Mouse (Mus musculus) ovary, adult 18-20 months (tissue): Measurements from ENCODE around the gene Ift88.

Source experiments
- DNase-seq: peaks from one replicate; pipeline ENCODE4 v3.0.0; 2022; ENCODE audit warnings: low spot score, mixed read lengths

The Ift88 gene

GRCm38 (mm10) chr14:57533214-57533613 lies 109.4 kb downstream of the Ift88 start:
- no peak for DNase-seq

- no peak for DNase-seq
Measured at GRCm38 (mm10) chr14:57533841-57534240, 110.0 kb downstream of the Ift88 start.

DNA sequence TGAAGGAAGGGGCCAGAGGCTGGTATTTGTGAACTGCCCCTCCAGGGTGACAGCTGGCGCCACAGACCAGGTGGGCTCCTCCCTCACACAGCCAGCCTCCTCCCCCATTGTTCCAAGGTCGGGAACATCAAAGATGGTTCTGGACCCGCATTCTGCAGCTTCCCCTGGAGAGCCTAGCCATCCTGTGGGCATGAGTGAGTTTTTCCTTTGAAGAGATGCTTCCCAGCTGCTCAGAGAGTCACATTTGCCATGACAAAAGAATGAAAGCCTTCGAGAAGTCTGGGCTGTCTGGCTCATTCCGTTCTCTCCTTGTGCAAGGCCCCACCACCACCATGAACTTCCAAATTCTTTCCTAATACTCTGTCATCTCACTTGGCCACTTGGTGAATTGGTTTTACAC lies 110.5 kb downstream of the Ift88 start:
- no peak for DNase-seq

- no peak for DNase-seq
Measured at GRCm38 (mm10) chr14:57534961-57535360, 111.1 kb downstream of the Ift88 start.

GRCm38 (mm10) chr14:57535646-57536045 lies 111.8 kb downstream of the Ift88 start:
- no peak for DNase-seq

GRCm38 (mm10) chr14:57536820-57537219 lies 113.0 kb downstream of the Ift88 start:
- DNase-seq = no peak

- no peak for DNase-seq
Measured at GRCm38 (mm10) chr14:57537261-57538015, 113.6 kb downstream of the Ift88 start.

GRCm38 (mm10) chr14:57540683-57541082 lies 116.8 kb downstream of the Ift88 start:
- DNase-seq = no peak

GRCm38 (mm10) chr14:57542231-57542630 lies 118.4 kb downstream of the Ift88 start:
- no peak for DNase-seq

DNA sequence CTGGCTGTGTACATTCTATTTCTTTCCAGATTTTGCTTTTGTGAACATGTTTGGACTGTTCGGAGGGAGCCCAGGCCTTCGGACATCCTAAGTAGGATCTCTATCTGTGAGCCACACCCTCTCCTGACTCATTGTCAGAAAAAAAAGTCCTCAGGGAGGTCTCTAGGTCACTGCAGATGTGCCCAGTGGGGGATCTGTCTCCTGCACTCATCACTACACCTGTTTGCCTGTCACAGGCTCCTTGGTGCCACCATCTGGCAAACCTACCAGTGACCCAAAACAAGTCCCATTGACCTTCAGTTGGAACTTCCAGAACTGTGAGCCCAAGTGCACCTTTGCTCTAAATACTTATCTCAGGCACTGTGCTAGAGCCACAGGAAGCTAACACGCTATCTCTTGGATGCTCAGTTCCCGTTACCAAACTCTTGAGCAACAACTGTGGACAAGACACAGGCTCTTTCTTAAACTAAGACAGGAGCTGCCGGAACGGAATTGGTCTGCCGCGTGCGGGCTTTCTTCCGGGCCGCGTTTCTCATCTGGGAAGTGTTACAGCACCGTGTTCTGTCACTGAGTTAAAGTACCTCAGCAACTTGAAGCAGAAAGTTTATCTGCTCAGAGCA lies 119.7 kb downstream of the Ift88 start:
- no peak for DNase-seq

- DNase-seq = no peak
Measured at GRCm38 (mm10) chr14:57545526-57545925, 121.7 kb downstream of the Ift88 start.

DNA sequence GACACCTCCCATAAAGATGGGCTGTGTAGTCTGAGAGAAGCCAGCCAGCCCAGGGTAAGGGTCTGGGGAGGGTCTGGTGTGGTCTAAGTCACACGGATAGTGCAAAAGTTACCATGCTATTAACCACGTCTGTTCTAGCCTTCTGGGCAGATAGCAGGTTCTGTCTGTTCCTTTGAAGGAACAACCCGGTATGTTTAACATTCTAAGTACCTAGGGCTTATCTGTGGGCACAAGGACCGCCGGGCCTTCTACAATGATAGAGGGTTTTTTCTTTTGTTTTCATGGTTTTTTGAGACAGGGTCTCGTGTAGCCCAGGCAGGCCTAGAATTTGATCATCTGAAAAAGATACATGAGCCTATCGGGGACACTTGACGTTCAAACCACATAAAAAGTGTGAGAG lies 122.3 kb downstream of the Ift88 start:
- DNase-seq = no peak

GRCm38 (mm10) chr14:57546557-57547021 lies 122.7 kb downstream of the Ift88 start:
- DNase-seq = no peak

DNA sequence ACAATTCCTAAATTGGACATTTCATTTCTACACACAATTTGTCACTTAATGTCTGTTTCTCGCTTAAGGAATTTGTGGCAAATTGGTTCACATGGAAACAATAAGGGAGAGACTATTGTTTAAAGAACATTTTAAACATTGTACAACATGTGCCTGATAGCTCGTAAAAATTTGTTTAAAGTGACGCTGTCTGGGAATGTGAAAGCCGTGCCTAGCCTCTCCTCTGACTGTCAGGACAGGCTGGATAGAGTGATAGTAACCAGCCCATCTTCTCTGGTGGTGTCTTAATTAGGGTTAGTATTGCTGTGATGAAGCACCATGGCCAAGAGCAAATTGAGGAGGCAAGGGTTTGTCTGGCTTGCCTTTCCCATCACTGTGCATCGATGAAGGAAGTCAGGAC lies 123.2 kb downstream of the Ift88 start:
- no peak for DNase-seq

GRCm38 (mm10) chr14:57552945-57553344 lies 129.1 kb downstream of the Ift88 start:
- DNase-seq = no peak

DNA sequence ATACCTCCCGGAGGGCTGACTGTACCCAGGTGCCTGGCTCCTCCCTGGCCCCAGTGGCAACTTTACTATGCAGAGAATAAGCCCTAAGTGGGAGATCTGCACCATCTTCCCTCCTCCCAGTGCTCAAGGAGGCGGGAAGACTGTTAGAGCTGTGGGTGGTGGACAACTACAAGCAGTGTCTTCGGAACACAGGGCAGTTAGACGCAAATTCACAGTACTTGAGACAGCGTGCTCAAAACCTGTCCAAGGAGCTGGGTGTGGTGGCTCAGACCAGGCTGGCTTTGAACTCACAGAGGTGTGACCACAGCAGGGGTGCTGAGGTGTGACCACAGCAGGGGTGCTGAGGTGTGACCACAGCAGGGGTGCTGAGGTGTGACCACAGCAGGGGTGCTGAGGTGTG lies 130.6 kb downstream of the Ift88 start:
- no peak for DNase-seq

DNA sequence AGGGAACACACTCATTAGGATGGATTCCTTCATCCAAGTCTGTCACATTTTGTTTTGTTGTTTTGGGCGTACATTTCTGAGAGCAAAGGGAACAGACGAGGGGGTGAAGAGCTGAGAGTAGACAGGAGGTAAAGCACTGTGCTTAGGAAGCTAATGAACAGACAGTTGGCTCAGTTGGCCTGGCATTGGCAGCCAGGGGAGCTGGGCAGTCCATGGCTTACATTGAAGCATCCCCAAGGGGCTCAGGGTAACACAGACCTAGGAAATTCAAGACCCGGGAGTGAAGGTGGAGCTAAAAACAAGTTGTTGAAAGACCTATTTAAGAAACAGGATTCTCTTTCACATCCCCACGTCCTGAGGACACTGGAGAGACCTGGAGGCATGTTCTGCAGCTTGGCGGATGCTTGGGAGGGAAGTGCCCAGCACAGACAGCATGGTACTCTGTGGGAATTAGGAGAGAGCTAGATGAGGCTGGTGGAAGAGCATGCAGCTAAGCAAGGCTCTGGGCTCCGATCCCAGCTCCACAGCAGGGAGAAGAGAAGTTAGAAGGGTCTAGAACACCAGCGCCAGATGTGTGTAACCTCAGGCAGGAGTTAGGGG lies 131.7 kb downstream of the Ift88 start:
- no peak for DNase-seq

GRCm38 (mm10) chr14:57556922-57557321 lies 133.1 kb downstream of the Ift88 start:
- DNase-seq = no peak

GRCm38 (mm10) chr14:57565626-57566025 lies 141.8 kb downstream of the Ift88 start:
- DNase-seq = no peak
